Mouse (Mus musculus) natural killer cell, adult 2 months (primary cell): ENCODE results near the gene Mgat4b.

Experiments used
- DNase-seq, 2 experiments: peaks; one replicate each; pipeline ENCODE4 v3.0.0; 2022; ENCODE audit warnings: low spot score in 2 of 2

Mgat4b gene

GRCm38 (mm10) chr11:50252166-50252565, 41.5 kb downstream of the Mgat4b start:
- DNase-seq = no peak

- DNase-seq = no peak
Measured at GRCm38 (mm10) chr11:50252684-50253265, 42.1 kb downstream of the Mgat4b start.

- DNase-seq = no peak
Measured at GRCm38 (mm10) chr11:50253393-50253792, 42.7 kb downstream of the Mgat4b start.

GRCm38 (mm10) chr11:50254010-50254580, 43.4 kb downstream of the Mgat4b start:
- DNase-seq = no peak

GRCm38 (mm10) chr11:50256615-50257014, 45.9 kb downstream of the Mgat4b start:
- DNase-seq = no peak

- no peak for DNase-seq
Measured at GRCm38 (mm10) chr11:50258310-50258709, 47.6 kb downstream of the Mgat4b start.

- no peak for DNase-seq
Measured at GRCm38 (mm10) chr11:50262020-50262419, 51.3 kb downstream of the Mgat4b start.

- no peak for DNase-seq
Measured at GRCm38 (mm10) chr11:50263198-50263597, 52.5 kb downstream of the Mgat4b start.

GRCm38 (mm10) chr11:50265931-50266330, 55.2 kb downstream of the Mgat4b start:
- DNase-seq = no peak

GRCm38 (mm10) chr11:50266997-50267396, 56.3 kb downstream of the Mgat4b start:
- no peak for DNase-seq

- DNase-seq = peak; percentile 16 to 58
Measured at GRCm38 (mm10) chr11:50269163-50269562, 58.5 kb downstream of the Mgat4b start.

GRCm38 (mm10) chr11:50269885-50270284, 59.2 kb downstream of the Mgat4b start:
- no peak for DNase-seq

GRCm38 (mm10) chr11:50272819-50273218, 62.1 kb downstream of the Mgat4b start:
- no peak for DNase-seq

- no peak for DNase-seq
Measured at GRCm38 (mm10) chr11:50275077-50275476, 64.4 kb downstream of the Mgat4b start.

GRCm38 (mm10) chr11:50275568-50276151, 65.0 kb downstream of the Mgat4b start:
- DNase-seq = no peak

- DNase-seq = no peak
Measured at GRCm38 (mm10) chr11:50277025-50277424, 66.3 kb downstream of the Mgat4b start.

- no peak for DNase-seq
Measured at GRCm38 (mm10) chr11:50277706-50278105, 67.0 kb downstream of the Mgat4b start.

GRCm38 (mm10) chr11:50279005-50279404, 68.3 kb downstream of the Mgat4b start:
- DNase-seq = no peak

- DNase-seq = no peak
Measured at GRCm38 (mm10) chr11:50280053-50280452, 69.4 kb downstream of the Mgat4b start.
